Mouse (Mus musculus): ENCODE measurements around the gene Prdx5.

Prdx5 gene

DNA sequence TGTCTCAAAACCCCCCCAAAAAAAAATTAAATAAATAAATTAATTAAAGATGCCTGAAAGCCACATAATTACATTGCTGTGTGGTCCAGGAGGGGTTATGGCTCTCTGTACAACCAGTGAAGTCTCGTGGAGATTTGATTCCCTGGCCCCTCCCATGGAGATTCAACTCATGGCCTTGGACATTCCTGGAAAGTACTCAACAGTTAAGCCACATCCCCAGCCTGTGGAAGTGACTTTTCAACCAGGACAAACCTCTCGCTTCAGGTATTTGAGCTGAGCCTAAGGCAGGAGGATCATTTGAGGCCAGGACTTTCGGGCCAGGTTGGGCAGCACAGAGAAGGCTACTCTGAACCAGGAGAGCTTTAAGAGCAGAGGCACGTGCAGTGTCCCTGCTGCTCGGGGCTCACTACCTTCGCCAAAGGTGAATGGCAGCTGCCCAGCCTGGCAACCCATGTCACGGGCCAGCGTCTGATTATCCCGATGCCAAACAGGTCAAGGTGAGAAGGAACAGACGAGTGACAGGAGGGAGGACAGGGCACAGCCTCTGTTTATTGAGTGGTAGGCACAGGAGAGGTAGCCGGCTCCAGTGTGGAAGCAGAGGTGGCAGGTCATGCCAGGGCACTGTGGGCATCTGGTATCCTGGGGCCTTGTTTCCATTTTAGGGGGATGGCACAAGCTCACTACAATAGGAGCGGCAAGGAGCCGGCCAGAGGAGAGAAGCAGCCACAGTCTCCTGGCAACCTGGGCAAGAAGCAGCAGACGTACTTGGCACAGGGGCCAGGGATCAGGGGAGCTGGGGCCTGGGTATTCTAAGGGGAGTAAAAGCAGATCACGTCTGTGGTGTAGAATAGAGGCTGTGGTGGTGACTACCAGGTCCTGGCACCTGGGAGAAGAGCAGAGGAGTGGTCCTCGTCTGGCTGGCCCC is 27.9 kb upstream of the Prdx5 start:
- no peak for DNase-seq (ENCODE audit: low read depth)

DNA sequence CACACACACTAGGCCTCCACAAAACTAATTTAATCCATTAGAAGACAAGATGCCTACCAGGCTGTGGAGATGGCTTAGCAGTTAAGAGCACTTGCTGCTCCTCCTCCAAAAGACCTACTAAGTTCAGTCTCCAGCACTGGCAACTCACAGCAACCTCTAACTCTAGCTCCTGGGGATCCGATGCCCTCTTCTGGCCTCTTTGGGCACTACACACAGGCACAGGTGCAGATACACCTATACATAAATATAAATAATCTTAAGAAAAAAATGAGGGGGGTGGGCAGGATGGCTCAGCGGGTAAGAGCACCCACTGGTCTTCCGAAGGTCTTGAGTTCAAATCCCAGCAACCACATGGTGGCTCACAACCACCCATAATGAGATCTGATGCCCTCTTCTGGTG is 26.4 kb upstream of the Prdx5 start:
- DNase-seq (ENCODE audit: low read depth): peak; percentile 53

DNA sequence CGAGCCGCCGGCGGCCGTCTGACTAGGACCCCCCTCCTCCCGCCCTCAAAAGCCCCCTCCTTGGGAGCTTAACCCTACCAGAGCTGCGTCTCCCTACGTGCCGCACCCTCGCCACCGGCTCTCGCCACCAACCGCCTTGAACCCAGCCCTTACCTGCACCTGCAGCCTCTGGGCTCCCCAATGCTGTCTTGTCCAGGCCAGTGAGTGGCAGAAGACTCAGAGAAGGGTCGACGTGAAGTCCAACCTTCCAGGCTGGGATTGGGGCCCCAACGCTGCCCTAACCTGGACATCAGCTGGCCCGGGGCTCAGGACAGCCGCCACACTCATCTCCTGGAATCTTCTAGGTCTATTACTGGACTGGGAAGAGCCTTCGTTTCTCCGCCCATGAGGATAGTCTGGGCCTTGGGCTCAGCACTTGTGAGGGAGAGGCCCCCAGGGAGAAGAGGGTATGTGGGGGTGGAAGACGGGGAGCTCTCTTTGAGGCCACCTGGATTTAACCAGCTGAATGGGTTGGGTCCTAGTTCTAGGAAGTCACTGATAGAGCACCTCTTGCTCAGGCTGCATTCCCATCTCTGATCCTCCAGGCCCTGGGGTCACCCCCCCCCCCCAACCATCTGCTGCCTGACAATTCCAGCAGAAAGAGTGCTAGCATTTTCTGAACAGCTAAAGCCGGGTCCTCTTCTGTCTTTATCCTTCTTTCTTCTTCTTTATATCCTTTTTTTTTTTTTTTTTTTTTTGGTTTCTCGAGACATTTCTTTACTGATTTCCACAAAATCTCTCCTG is 24.5 kb upstream of the Prdx5 start, which contains the start of gene Kcnk4:
Gene Kcnk4 (minus strand): TSS at position 321 of the 783 bp plus-strand sequence.
- no peak for DNase-seq (ENCODE audit: low read depth)

DNA sequence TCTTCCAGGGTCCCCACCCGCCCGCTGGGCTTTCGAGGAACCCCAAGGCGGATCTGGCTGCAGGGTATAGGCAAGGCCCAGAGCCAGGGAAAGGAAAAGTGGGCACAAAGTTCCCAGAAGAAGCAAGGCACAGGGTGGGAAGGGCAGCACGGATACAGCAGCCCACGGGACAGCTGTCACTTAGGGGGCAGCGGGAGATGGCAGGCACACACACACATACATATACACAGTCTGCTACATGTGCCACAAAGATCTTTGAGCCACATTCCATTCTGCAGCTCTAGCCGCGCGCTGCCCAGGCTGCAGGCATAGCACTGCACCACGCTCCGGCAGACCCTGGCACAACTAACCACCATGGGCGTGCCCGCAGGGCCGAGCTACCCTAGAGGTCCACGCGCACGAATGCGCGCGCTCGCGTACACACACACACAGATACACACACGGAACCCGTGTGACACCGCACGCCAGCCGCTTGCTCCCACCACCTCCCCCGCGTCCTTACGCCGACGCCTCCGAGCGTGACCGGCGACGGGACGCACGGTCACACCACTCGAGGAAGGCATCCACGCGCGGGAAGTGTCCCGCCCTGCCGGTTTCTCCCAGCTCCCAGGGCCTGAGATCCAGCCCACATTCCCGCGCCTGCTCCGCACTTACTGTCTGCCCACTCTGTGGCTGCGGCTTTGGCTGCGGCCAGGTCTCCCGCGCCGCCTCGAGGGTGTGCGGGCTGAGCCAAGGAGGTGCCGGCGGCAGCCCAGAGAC is 23.7 kb upstream of the Prdx5 start:
- no peak for DNase-seq (ENCODE audit: low read depth)

DNA sequence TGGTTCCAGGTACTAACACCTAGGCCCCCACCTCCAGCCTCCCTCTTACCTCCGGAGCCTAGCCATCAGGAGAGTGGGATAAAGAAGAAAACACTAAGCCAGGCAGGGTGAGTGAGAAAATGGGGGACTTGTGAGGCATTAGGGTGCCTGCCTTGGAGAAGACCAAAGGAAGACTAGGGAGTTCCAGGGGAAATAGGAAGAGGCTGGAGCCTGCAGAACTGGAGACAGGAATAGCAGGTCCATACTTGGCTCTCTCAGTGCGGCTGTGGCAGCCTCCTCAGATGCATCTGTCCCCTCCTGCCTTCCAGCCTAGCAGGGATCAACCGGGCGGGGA is 23.2 kb upstream of the Prdx5 start:
- DNase-seq (ENCODE audit: low read depth): no peak

DNA sequence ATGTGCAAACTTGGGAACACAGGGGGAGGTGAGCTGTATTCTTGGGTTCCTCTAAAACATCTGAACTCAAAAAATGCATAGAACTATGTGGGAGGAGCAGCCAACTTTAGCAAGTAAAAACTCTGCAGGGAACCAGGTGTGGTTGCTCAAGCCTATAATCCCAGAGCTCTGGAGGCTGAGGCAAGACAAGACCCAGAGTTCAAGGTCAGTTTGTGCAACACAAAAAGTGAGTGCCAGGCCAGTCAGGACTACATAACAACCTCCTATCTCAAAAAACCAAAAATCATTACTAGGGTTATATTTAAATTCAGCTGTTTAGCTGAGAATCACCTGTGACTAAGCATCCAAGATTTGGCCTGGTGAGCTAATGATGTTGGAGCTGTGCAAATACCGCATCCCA is 22.1 kb upstream of the Prdx5 start:
- no peak for DNase-seq (ENCODE audit: low read depth)

DNA sequence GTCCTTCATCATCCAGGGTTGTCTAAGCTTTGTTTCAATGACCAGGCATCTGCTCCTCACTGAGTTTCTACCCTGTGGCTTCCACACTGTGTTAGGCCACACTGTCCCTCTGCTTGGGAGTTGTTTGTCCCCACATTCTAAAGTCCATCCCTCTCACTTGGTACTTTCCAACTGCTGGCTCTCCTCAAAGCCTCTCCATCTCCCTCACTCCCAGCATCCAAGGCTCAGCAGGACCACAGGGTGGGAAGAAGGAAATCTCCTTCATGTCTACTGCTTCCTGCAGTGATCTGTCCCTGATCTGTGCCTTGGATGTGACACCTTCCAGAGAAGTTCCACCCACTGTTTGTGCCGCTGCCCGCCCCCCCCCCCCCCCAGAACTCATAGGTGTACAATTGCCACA is 21.1 kb upstream of the Prdx5 start:
- no peak for DNase-seq (ENCODE audit: low read depth)

DNA sequence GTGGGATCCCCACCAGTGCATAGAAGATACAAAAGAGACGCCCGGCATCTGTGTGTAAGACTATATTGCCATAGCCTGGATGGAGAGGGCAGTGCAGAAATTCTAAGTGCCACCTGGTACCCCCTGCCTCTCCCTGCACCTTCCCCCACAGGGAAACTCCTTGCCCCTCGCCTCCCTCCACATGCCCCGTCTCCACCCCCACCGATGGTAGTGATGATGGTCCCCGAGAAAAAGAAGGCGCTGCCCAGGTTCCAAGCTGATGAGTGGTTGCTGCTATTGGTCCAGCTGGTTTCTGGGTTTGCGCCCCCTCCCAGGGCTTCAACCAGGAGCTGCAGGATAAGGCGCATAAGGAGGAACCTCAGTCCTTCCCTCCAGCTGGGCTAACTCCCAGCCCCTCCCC is 18.2 kb upstream of the Prdx5 start:
- no peak for DNase-seq (ENCODE audit: low read depth)

DNA sequence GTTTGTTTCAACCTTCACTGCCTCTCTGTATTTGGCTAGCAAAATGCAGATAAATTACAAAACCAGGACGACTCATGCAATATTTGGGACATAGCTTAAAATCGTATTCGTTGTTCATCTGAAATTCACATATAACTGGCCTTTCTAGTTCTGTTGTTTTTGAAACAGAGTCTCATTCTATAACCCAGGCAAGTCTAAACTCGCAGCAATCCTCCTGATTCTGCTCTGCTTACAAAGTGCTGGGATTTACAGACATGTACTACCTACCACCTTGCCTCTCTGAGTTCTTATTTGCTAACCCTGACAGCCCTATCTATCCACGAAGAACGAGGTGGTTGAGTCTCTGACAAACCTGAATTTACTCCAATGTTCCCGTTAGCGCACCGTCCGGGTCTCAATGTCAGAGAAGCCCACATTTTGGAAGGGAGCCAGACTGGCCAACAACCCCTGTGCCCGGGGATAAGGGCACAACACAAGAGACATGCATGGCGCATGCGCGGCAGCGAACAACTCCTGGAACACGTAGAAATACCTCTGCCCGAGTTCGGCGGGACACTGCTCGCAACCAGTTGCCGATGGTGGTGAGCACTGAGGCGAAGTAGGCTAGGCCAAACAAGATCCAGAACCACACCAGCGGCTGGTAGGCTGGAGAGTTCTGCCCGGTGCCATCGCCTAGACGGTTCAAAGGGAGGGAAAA is 16.8 kb upstream of the Prdx5 start:
- no peak for DNase-seq (ENCODE audit: low read depth)

DNA sequence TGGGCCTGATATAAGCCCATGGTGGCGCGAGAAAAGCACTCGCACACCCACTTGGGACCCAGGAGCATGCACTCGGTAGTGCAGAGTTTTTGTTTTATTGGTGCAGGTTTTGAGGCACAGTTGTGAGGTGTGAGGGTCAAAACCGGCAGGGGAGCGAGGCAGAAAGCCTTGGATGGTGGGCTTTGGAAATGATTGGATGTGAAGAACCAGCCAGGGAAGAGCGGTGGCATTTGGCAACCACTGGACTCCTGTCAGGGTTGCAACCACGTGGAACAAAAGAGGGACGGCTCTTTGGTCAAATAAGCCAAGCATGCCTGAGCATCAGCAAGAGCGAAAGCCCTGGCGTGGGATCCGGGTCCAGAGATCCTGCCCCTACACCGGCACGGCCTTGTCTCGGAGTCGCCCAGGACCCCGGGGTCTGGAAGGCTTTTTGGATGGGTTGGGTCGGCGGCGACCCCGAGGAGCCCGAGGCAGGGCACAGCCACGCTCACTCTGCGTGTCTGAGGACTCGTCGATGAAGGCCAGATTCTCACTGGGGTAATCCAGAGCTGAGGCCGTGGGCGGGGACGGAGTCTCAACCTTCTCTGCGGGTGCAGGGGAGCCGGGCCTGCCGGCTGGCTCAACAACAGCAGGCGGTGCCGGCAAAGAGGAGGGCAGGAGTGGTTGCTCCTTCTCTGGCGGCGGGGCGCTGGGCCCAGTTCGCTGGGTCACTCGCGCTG is 15.9 kb upstream of the Prdx5 start:
- no peak for DNase-seq (ENCODE audit: low read depth)

DNA sequence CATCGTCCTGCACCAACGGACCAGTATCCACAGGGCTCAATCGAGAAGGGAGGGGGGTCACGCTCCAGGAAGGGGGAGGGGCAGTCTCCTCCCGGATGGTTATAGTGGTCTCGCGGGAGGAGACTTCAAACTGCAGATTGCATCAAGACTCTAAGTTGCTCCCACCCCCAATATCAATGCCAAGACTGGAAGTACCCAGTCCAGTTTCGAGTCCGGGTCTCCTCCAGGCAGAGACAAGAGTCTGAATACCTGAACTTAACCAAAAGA is 15.3 kb upstream of the Prdx5 start, which contains the start of gene Catsperz:
Gene Catsperz (minus strand): TSS at position 74 of the 267 bp plus-strand sequence.
- DNase-seq (ENCODE audit: low read depth): no peak

DNA sequence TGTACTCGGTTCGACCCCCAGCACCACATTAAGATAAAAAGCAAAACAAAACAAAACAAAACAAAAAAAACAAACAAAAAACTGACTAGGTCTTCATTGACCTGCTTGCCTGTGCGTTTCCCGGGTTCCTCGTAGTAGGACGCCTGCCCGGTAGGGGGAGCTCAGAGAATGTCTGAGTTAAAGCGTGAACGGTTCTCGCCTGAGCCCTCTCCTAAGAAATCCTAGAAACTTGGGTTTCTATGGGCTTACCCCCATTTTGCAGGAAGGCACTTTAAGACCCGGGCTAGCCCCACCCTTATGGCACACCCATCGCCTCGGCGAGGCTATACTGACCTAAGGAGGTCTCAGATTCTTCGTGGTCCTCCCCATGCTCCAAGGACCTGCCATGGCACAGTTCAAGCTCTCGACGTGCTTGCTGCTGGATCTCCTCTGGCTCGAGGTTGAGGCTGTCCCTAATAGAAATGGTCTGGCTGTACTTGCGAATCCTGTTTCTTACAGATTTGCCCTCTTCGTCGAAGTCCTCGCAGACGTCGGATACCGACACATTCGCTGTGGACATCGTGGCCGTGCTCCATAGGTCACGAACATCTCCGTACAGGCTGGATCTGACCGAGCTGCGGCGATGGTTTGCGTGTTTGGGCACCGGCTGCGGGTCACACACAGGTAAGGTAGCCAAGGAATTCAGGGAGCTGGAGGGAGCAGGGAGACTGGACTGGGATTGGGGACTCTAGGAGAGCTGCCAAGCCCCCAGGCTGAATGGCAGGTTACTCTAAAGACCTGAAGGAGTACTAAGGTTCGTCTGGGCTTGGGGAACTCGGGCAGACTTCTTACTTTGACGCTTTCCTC is 14.8 kb upstream of the Prdx5 start:
- peak; percentile 73 for DNase-seq (ENCODE audit: low read depth)

DNA sequence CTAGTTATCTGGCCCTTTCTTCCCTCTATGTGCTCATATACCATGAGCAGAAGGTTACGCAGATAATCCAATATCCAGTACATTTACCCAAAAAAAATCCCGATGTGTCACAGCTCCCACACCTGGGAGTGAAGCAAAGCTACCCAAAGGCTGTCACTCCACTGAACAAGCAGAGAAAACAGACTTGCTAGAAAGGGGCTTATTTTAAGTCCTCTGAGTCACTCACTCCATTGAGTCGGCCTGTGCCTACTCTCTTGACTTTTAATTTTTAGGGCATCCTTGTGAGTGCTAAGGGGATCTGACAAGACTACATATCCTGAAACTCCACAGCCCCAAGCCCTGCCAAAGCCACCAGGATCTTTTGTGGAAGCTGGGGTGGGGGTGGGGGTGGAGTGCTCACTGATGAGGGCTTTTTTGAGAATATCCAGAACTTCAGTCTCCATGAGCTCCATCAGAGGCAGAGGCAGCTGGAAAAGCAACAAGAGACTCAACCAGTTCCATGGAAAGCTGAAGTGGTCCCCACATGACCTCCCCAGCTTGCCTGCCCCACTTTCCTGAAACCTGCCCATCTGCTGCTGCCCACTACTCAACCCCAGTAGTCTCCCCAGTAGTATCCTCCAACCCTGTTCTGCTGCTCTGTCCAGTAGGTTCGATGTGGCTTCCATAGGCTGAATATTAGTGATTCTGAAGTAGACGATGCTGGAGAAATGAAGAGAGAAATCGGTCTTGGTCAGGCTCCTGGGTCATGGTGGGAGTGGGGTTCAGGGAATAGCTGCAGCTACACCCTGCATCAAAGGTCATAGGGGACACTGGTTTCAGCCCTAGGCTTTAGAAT is 13.2 kb upstream of the Prdx5 start:
- DNase-seq (ENCODE audit: low read depth): peak; percentile 29

DNA sequence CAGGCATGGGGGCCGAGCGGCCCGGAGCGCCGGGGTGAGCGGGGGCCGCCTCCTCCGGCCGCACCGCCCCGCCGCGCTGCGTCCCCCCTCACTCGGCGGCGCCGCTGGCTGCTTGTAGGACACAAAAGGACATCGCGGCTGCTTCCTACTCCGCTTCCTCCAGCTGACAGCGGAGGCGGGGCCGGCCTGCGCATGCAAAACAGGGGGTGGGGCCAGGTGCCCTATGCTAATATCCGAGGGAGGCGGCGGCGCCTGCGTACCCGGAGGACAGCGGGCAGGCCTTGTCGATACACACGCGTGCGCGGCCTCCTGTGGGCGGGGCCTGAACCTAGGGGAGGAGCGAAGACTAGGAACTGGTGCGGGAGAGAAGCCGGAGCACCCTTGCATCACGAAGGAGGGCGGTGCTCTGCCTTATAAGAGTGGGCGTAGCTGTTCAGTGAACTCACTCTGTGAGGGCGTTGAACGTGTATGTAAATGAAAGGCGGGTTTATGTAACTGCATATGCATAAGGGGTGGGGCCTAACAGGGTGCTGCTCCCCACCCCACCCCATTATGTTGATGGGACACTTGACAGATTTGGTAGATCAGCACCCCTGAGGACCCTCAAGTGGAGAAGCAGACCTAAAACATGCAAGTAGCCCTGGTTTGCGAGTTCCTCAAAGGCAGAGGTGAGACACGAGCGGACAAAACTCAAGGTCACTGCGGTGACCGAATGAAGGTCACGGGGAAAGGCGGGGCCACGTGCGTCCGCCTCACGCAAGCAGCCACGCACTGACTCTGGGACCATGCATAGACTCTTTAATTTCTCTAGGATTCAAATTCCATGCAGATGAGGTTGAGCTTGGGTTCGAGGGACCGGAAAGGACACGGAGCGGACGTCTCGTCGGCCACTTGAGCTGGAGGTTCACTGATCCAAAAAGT is 12.0 kb upstream of the Prdx5 start, which contains the start of gene Esrra:
Gene Esrra (minus strand): TSS at position 167 of the 921 bp plus-strand sequence.
- peak; percentile 100 for DNase-seq (ENCODE audit: low read depth)

DNA sequence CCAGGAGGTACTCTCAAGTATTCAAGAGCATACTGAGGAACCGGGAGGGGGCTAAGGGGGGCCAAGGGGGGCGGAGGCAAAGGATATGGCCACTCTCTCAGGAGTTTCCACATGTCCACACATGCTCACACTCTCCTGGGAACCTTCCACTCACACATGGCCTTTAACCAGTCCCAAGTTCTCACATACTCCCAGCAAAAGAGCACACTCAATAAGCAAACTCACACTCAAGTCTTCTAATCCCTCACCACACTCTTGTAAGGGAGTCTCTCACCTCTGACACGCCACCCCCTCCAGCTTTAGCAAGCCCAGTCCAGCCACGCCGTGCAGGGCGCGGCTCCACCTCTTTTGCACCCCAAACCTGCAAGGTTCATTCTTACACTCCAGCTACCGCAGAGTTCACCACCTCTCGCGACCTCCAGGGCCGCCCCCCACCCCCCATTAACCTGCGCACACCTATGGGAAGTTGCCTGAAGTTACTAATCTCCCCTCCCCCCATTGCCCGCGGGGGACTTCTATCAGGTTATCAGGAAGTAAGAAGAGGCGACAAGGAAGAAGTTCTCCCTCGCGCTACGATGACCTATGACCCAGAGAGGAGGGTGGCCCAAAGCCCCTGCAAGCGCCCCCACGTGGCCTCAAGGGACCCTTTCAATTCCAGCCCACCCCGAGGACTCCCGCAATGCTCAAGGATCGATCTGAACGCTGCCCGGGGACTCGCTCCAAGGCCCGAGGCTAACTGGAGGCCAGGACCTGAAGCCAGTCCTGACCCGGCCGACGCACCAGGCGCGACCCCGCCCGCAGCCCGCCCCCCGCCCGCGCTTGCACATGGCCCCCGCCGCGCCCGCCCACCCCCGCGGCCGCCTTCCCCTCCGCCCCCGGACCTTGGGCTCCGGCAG is 11.1 kb upstream of the Prdx5 start:
- peak; percentile 81 for DNase-seq (ENCODE audit: low read depth)

DNA sequence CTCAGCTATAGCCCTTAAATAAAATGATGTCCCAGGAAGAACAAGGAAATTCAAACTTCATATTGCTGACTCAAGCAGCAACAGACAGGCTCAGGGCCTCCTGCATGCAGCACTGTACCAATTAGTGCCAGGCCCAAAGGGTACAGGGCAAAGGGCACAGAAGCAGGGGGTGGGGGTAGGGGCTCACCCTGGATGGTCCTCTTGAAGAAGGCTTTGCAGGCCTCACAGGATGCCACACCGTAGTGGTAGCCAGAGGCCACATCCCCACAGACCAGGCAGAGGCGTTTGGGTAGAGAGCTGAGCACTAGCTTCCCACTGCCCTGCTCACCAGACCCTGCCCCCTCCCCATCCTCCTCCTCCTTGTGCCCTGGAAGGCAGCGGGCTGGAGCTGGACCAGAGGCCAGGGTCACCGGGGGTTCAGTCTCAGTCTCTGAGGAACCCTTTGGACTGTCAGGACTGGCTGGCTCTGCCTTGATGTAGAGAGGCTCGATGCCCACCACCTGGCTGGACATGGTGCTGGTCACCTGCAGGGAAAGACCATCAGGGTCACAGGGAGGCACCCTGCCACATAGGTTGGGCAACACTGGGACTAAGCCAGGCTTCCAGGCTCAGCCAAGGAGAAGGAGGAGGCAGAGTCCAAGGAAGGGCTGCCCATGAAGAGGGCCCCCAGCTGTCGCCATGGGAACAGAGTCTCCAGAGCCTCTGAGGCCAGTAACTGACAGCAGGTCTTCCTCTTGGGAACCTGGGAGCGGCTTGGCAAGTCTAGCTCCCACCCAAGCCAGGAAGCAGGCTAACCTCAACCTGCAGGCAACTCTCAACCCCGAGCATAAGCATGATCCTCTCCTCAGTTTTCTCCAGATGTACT is 10.2 kb upstream of the Prdx5 start:
- DNase-seq (ENCODE audit: low read depth): peak; percentile 27
